Mouse (Mus musculus): ENCODE results near the gene Asic2.

- TF ChIP-seq CTCF (IDR thresholded peaks at IDR 0.05; ENCODE audit: borderline replicate concordance, control insufficient read depth, extremely low read depth, insufficient read depth, low read length, poor library complexity), result no peak
- no peak for TF ChIP-seq POLR2A (IDR thresholded peaks at IDR 0.05; ENCODE audit: control insufficient read depth, extremely low read depth, insufficient read depth, low read length, poor library complexity)
Measured at GRCm38 (mm10) chr11:81290041-81290440, 678.2 kb downstream of the Asic2 start.
